Mouse (Mus musculus): ENCODE results near the gene Kdm5a. TPM values are rescaled to one million over a fixed set of nuclear protein-coding genes. Genes with fewer than 3 reads are reported as not detected.
A peak's percentile ranks its signal among the peaks of the same experiment; 100 is the strongest.

The Kdm5a gene
- polyA plus RNA-seq, 1 experiment, result 13.0 TPM

- WGBS, result 72% methylated on average over 10 of the region's 10 CpGs
- TF ChIP-seq CTCF (IDR thresholded peaks at IDR 0.05; ENCODE audit: borderline replicate concordance, insufficient read depth, low read depth, low read length) (no peak), POLR2A (IDR thresholded peaks at IDR 0.05; ENCODE audit: borderline replicate concordance, insufficient read depth, low read length) (no peak)
- Histone ChIP-seq H3K27me3 (ENCODE audit: control insufficient read depth, insufficient read depth, low read length) (peaks cover 3% of the 10 kb centered on the region; the same call in 1 of the 2 replicates), H3K4me3 (replicated peaks; ENCODE audit: insufficient read depth, low read depth, low read length) (no peak overlapping the region), H3K4me1 (ENCODE audit: control insufficient read depth, insufficient read depth, low read length) (no peaks in the 10 kb centered on the region), H3K27ac (ENCODE audit: insufficient read depth, low read length) (no peak overlapping the region)
- no peak for DNase-seq
Measured at GRCm38 (mm10) chr6:120466609-120467329, 102.8 kb downstream of the Kdm5a start.

DNA sequence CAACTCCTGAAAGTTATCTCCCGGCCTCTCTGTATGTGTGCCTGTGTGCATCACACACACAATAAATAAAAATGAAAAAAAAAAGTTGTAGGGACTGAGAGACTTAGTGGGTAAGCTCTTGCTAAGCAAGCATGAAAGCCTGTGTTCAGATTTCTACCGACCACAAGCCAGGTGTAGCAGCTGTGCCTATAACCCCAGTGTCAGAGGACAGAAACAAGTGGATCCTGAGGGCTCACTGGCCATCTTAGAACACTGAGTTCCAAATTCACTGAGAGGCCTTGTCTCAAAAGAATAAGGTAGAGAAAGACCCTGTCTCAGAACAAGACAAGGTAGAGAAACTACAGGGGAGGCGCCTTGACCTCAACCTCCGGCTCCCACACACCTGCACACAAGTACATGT is 104.3 kb downstream of the Kdm5a start:
- H3K27ac ChIP-seq (ENCODE audit: insufficient read depth, low read length), result no peak overlapping the region
- TF ChIP-seq POLR2A (IDR thresholded peaks at IDR 0.05; ENCODE audit: borderline replicate concordance, insufficient read depth, low read length) (no peak), CTCF (IDR thresholded peaks at IDR 0.05; ENCODE audit: borderline replicate concordance, insufficient read depth, low read depth, low read length) (no peak)
- peaks cover under 1% of the 10 kb centered on the region; the same call in 1 of the 2 replicates for H3K27me3 ChIP-seq (ENCODE audit: control insufficient read depth, insufficient read depth, low read length)
- H3K4me3 ChIP-seq (replicated peaks; ENCODE audit: insufficient read depth, low read depth, low read length), result no peak overlapping the region
- WGBS, result 94% methylated on average over 4 of the region's 4 CpGs
- peaks cover under 1% of the 10 kb centered on the region for H3K4me1 ChIP-seq (ENCODE audit: control insufficient read depth, insufficient read depth, low read length)
- DNase-seq, result no peak

DNA sequence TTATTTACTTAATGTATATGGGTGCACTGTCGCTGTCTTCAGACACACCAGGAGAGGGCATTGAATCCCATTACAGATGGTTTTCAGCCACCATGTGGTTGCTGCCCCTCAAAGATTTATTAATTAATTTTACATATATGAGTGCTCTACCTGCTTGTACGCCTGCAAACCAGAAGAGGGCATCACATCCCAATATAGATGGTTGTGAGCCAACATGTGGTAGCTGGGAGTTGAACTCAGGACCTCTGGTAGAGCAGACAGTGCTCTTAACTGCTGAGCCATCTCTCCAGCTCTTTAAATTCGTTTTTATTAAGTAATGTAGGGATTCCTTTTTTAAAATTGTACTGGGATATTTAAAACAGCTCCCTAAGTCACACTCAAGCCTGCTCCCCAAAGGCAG is 105.3 kb downstream of the Kdm5a start:
- peaks cover 7% of the 10 kb centered on the region for H3K4me1 ChIP-seq (ENCODE audit: control insufficient read depth, insufficient read depth, low read length)
- no peak for DNase-seq
- H3K27me3 ChIP-seq (ENCODE audit: control insufficient read depth, insufficient read depth, low read length), result no peaks in the 10 kb centered on the region
- H3K27ac ChIP-seq (ENCODE audit: insufficient read depth, low read length), result no peak overlapping the region
- no peak overlapping the region for H3K4me3 ChIP-seq (replicated peaks; ENCODE audit: insufficient read depth, low read depth, low read length)
- 69% methylated on average over 3 of the region's 3 CpGs for WGBS
- TF ChIP-seq CTCF (IDR thresholded peaks at IDR 0.05; ENCODE audit: borderline replicate concordance, insufficient read depth, low read depth, low read length) (no peak), POLR2A (IDR thresholded peaks at IDR 0.05; ENCODE audit: borderline replicate concordance, insufficient read depth, low read length) (no peak)

DNA sequence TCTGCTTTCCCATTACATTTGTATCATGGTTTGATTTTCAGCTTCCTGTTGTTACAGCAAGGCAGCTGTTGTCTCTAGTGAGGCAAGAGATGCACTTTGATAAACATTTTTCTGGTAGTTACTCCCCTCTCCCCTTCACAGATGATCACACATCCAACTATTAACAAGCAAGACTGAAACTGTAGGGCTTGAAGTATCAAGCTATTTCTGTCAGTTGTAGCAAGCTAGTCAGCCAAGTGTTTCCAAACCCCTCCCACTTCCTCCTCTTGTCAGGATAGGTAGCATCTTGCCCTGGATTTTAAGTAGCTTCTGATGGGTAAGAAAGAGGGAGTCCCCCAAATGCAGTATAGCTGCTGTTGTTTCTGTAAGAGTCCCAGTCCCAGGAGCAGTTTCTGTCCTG is 105.8 kb downstream of the Kdm5a start:
- Histone ChIP-seq H3K27ac (ENCODE audit: insufficient read depth, low read length) (no peak overlapping the region), H3K4me1 (ENCODE audit: control insufficient read depth, insufficient read depth, low read length) (peaks cover 7% of the 10 kb centered on the region), H3K4me3 (replicated peaks; ENCODE audit: insufficient read depth, low read depth, low read length) (no peak overlapping the region), H3K27me3 (ENCODE audit: control insufficient read depth, insufficient read depth, low read length) (no peaks in the 10 kb centered on the region)
- DNase-seq, result no peak
- TF ChIP-seq POLR2A (IDR thresholded peaks at IDR 0.05; ENCODE audit: borderline replicate concordance, insufficient read depth, low read length) (no peak), CTCF (IDR thresholded peaks at IDR 0.05; ENCODE audit: borderline replicate concordance, insufficient read depth, low read depth, low read length) (no peak)

GRCm38 (mm10) chr6:120470666-120471065 is 106.7 kb downstream of the Kdm5a start:
- TF ChIP-seq POLR2A (IDR thresholded peaks at IDR 0.05; ENCODE audit: borderline replicate concordance, insufficient read depth, low read length) (no peak), CTCF (IDR thresholded peaks at IDR 0.05; ENCODE audit: borderline replicate concordance, insufficient read depth, low read depth, low read length) (no peak)
- no peak overlapping the region for H3K27ac ChIP-seq (ENCODE audit: insufficient read depth, low read length)
- no peak overlapping the region for H3K4me3 ChIP-seq (replicated peaks; ENCODE audit: insufficient read depth, low read depth, low read length)
- no peak for DNase-seq
- 100% methylated on average over 1 of the region's 1 CpGs for WGBS
- H3K27me3 ChIP-seq (ENCODE audit: control insufficient read depth, insufficient read depth, low read length), result no peaks in the 10 kb centered on the region
- H3K4me1 ChIP-seq (ENCODE audit: control insufficient read depth, insufficient read depth, low read length), result peaks cover 7% of the 10 kb centered on the region

- DNase-seq, result no peak
- WGBS, result 43% methylated on average over 5 of the region's 5 CpGs
- Histone ChIP-seq H3K4me1 (ENCODE audit: control insufficient read depth, insufficient read depth, low read length) (peaks cover 7% of the 10 kb centered on the region), H3K27ac (ENCODE audit: insufficient read depth, low read length) (peak overlapping the region; percentile 39; the same call in 1 of the 2 replicates), H3K27me3 (ENCODE audit: control insufficient read depth, insufficient read depth, low read length) (no peaks in the 10 kb centered on the region), H3K4me3 (replicated peaks; ENCODE audit: insufficient read depth, low read depth, low read length) (no peak overlapping the region)
- TF ChIP-seq CTCF (IDR thresholded peaks at IDR 0.05; ENCODE audit: borderline replicate concordance, insufficient read depth, low read depth, low read length) (no peak), POLR2A (IDR thresholded peaks at IDR 0.05; ENCODE audit: borderline replicate concordance, insufficient read depth, low read length) (no peak)
Measured at GRCm38 (mm10) chr6:120471991-120472441, 108.1 kb downstream of the Kdm5a start.

GRCm38 (mm10) chr6:120472455-120473140 is 108.7 kb downstream of the Kdm5a start:
- no peak for TF ChIP-seq POLR2A (IDR thresholded peaks at IDR 0.05; ENCODE audit: borderline replicate concordance, insufficient read depth, low read length)
- TF ChIP-seq CTCF (IDR thresholded peaks at IDR 0.05; ENCODE audit: borderline replicate concordance, insufficient read depth, low read depth, low read length), result no peak
- no peak overlapping the region for H3K4me3 ChIP-seq (replicated peaks; ENCODE audit: insufficient read depth, low read depth, low read length)
- no peaks in the 10 kb centered on the region for H3K27me3 ChIP-seq (ENCODE audit: control insufficient read depth, insufficient read depth, low read length)
- peak overlapping the region; percentile 39; the same call in 1 of the 2 replicates for H3K27ac ChIP-seq (ENCODE audit: insufficient read depth, low read length)
- 41% methylated on average over 8 of the region's 8 CpGs for WGBS
- peaks cover 7% of the 10 kb centered on the region for H3K4me1 ChIP-seq (ENCODE audit: control insufficient read depth, insufficient read depth, low read length)
- DNase-seq, result no peak

Data from cerebellum, adult 2 months (tissue).